Mouse (Mus musculus) liver, embryonic 14.5 days (tissue): ENCODE measurements around the gene Thsd4.

Experiments
- CTCF ChIP-seq: IDR thresholded peaks from 2 replicates; pipeline ENCODE4 v1.5.1; 2016; ENCODE audit warnings: antibody characterized with exemption, low read depth, control low read depth
- EP300 ChIP-seq: IDR thresholded peaks from 2 replicates; pipeline ENCODE4 v1.6.1; 2016; ENCODE audit warnings: antibody characterized with exemption, low read depth

DNA sequence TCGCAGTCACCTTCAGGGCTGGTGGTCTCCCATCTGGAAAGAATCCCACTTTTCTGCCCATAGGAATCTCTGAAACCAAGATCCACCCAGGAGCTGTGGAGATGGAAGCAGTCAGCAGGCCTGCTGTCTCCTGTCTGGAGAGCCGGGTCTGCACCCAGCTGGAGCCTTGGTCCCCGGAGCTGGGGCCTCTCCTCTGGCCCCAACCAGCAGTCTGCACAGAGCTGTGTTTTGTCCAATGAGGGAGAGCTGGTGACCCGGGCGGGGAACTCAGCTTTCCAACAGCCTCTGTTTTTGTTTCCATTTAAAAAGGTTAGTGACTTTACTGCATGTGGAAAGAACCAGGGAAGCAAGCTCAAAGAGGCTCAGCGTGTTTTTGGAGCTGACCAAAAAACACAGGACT lies 11.0 kb downstream of the Thsd4 start:
- TF ChIP-seq CTCF (no peak), EP300 (no peak)
